Mouse (Mus musculus) cerebellum, adult 9-10 months (tissue): ENCODE measurements around the gene Ano5.

ENCODE experiments used
- DNase-seq: peaks from one replicate; pipeline ENCODE4 v3.0.0; 2022

Gene Ano5

GRCm38 (mm10) chr7:51631171-51631570 is 120.3 kb downstream of the Ano5 start:
- DNase-seq = no peak

GRCm38 (mm10) chr7:51632543-51633229 is 121.9 kb downstream of the Ano5 start:
- no peak for DNase-seq

DNA sequence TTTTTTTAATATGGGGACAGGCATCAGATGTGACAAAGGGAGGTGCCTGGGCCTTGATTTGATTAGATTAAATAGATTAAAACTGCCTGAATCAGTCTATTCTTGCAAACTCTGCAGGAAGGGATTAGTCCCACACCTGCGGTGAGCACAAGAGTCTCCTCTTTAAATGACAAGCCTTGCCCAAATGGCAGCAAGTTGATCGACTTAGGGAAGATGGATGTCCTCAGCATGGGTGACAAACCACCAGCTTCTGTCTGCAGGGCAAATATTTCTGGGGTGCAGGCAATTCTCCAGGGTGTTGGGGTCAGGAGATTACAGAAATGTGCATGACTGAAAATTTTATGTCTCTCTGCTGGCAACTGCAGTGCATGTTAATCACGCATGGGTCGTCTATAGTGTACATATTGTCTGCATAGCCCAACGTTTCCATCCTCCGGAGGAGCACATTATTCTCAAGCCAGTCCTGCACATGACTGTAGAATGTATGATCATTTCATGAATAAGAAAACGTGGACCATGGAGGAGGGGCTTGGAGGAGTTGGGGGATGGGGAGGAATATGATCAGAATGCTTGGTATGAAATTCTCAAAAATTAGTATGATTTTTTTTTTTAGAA is 122.5 kb downstream of the Ano5 start:
- DNase-seq = no peak
